Mouse (Mus musculus) thymus, adult 2 months (tissue): ENCODE results near the gene Nphs1.

Source experiments
- CTCF ChIP-seq: fragments of 200-500 bp; IDR thresholded peaks from 2 replicates; pipeline ENCODE4 v1.5.1; 2012; ENCODE audit warnings: mild to moderate bottlenecking, control low read depth, low read length, moderate library complexity, borderline replicate concordance; ENCODE audit not compliant: control insufficient read depth, poor library complexity, insufficient read depth; ENCODE audit errors: extremely low read depth
- POLR2A ChIP-seq: fragments of 200-500 bp; IDR thresholded peaks from 2 replicates; pipeline ENCODE4 v1.6.1; 2012; ENCODE audit warnings: mild to moderate bottlenecking, low read length, control low read depth, moderate library complexity; ENCODE audit not compliant: control insufficient read depth, poor library complexity, insufficient read depth; ENCODE audit errors: extremely low read depth

GRCm38 (mm10) chr7:30493401-30493931 is 35.4 kb downstream of the Nphs1 start, which contains the start of gene Prodh2:
- no peak for TF ChIP-seq CTCF
- no peak for TF ChIP-seq POLR2A
